Mouse (Mus musculus): ENCODE data around the gene Nckap5l. TPM values are rescaled to one million over a fixed set of nuclear protein-coding genes. Genes with fewer than 3 reads are reported as not detected.

Gene Nckap5l
- polyA plus RNA-seq, 1 experiment = 4.0 TPM

DNA sequence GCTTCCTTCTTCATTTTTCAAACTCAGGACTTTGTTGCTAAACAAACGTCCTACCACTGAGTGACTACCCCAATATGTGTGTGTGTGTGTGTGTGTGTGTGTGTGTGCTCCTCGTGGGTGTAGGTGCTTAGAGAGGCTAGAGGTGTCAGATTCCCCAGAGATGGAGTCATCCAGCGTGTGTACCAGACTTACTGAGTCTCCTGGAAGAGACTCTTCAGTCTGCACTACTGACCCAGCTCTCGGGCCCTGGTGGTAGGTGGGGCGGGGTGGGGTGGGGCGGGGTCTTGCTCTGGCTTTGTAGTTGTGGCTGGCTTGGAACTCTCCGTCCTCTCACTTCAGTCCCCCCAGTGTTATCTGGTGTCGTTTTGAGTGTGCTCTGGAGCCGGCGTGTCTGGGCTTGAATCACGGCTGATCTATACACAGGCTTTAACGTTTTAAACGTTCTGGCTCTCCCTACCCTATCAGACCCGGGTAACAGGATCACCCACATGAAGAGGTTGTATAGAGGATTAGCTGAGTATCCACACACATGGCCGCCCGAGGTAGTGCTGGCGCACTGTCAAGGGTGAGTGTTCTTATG lies 39.8 kb downstream of the Nckap5l start:
- 61% methylated on average over 17 of the region's 17 CpGs for WGBS
- Histone ChIP-seq H3K4me1 (ENCODE audit: control insufficient read depth, insufficient read depth, low read length) (no peaks in the 10 kb centered on the region; the same call in 1 of the 2 replicates), H3K27ac (ENCODE audit: control insufficient read depth, insufficient read depth, low read depth, low read length, poor library complexity) (no peak overlapping the region), H3K4me3 (replicated peaks; ENCODE audit: control insufficient read depth, low read depth, low read length) (no peak overlapping the region)
- no peak for TF ChIP-seq CTCF (IDR thresholded peaks at IDR 0.05; ENCODE audit: control insufficient read depth, insufficient read depth, low read length)

DNA sequence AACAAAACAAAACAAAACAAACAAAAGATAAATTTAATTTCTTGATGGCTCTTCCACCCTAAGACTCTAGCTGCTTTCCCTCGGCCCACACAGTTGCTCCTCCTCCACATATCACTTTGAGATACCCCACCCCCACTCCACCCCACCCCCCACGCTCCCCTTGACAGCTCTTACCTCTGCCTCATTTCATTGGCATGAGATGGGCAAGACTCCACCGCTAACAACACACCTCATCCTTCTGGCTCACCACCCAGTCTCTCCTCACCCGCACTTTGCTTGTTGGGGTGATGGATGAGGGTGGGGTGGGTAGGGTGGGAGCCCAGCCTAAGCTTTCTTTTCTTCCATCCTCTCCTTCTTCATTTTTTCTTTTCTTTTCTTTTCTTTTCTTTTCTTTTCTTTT lies 40.6 kb downstream of the Nckap5l start:
- WGBS = 31% methylated on average over 4 of the region's 4 CpGs
- Histone ChIP-seq H3K4me1 (ENCODE audit: control insufficient read depth, insufficient read depth, low read length) (no peaks in the 10 kb centered on the region; the same call in 1 of the 2 replicates), H3K4me3 (replicated peaks; ENCODE audit: control insufficient read depth, low read depth, low read length) (no peak overlapping the region), H3K27ac (ENCODE audit: control insufficient read depth, insufficient read depth, low read depth, low read length, poor library complexity) (no peak overlapping the region)
- TF ChIP-seq POLR2A (IDR thresholded peaks at IDR 0.05; ENCODE audit: borderline replicate concordance, control insufficient read depth, low read depth, low read length) (no peak), CTCF (IDR thresholded peaks at IDR 0.05; ENCODE audit: control insufficient read depth, insufficient read depth, low read length) (no peak)

DNA sequence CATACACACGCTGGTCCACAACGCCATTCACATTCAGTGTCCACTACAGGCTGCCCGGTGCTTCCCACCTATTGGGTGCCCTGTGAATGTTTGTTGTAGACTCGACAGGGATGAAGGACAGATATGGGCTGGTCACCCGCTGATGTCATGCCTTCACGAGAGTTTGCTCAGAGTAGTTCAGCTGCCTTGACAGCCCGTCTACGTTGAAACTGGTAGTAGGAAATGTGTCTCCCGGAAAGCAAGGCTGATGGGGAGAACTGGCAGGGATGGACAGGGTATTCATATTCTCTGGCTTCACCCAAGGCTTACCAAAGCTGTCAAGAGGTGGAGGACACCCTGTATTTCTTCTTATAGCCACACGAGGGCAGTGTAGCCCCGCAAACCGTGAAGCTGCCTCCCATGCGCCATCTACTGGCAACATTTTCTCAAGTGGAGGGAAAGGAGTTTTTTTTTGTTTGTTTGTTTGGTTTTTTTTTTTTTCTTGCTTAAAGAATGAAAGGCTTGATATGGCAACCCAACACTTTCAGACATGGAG lies 41.1 kb downstream of the Nckap5l start:
- WGBS = 12% methylated on average over 13 of the region's 13 CpGs
- no peaks in the 10 kb centered on the region; the same call in 1 of the 2 replicates for H3K4me1 ChIP-seq (ENCODE audit: control insufficient read depth, insufficient read depth, low read length)
- H3K4me3 ChIP-seq (replicated peaks; ENCODE audit: control insufficient read depth, low read depth, low read length) = no peak overlapping the region
- TF ChIP-seq CTCF (IDR thresholded peaks at IDR 0.05; ENCODE audit: control insufficient read depth, insufficient read depth, low read length) (peak; percentile 100), POLR2A (IDR thresholded peaks at IDR 0.05; ENCODE audit: borderline replicate concordance, control insufficient read depth, low read depth, low read length) (no peak)
- H3K27ac ChIP-seq (ENCODE audit: control insufficient read depth, insufficient read depth, low read depth, low read length, poor library complexity) = no peak overlapping the region

DNA sequence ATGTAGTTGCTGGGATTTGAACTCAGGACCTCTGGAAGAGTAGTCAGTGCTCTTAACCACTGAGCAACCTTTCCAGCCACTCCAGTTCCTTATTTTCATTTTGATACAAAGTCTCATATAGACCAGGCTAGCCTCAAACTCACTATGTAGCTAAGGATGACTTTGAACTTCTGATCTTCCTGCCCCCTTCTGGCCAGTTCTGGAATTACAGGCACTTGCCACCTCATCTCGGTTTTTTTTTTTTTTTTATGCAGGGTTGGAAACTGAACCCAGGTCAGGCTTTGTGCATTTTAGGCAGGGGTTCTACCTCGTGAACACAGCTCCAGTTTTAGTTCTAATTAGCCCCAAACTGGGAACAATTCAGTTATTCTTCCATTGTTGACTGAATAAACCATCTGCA lies 41.8 kb downstream of the Nckap5l start:
- 5% methylated on average over 2 of the region's 2 CpGs for WGBS
- no peaks in the 10 kb centered on the region; the same call in 1 of the 2 replicates for H3K4me1 ChIP-seq (ENCODE audit: control insufficient read depth, insufficient read depth, low read length)
- no peak overlapping the region for H3K27ac ChIP-seq (ENCODE audit: control insufficient read depth, insufficient read depth, low read depth, low read length, poor library complexity)
- TF ChIP-seq POLR2A (IDR thresholded peaks at IDR 0.05; ENCODE audit: borderline replicate concordance, control insufficient read depth, low read depth, low read length) = no peak
- TF ChIP-seq CTCF (IDR thresholded peaks at IDR 0.05; ENCODE audit: control insufficient read depth, insufficient read depth, low read length) = no peak
- no peak overlapping the region for H3K4me3 ChIP-seq (replicated peaks; ENCODE audit: control insufficient read depth, low read depth, low read length)

DNA sequence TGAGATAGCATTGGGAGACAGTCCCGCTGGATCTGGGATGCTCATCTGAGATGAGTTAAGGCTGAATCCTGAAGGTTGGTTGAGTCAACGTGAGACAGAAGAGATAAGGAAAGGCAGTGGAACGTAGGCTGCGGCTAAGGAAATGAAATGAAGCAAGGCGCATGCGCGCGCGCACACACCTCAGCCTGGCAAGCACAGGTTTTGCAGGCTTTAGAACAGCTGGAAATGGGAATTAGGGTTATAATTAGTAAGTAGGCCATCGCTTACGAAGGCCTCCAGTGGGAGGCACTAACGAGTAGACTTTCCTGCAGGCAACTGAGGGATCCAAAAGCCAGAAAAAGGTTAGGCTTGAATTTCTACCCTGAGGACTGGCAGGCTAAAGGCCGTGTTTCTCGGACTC lies 45.8 kb downstream of the Nckap5l start:
- no peaks in the 10 kb centered on the region; the same call in 1 of the 2 replicates for H3K4me1 ChIP-seq (ENCODE audit: control insufficient read depth, insufficient read depth, low read length)
- no peak for TF ChIP-seq CTCF (IDR thresholded peaks at IDR 0.05; ENCODE audit: control insufficient read depth, insufficient read depth, low read length)
- no peak for TF ChIP-seq POLR2A (IDR thresholded peaks at IDR 0.05; ENCODE audit: borderline replicate concordance, control insufficient read depth, low read depth, low read length)
- H3K4me3 ChIP-seq (replicated peaks; ENCODE audit: control insufficient read depth, low read depth, low read length) = no peak overlapping the region
- WGBS = 74% methylated on average over 14 of the region's 14 CpGs
- H3K27ac ChIP-seq (ENCODE audit: control insufficient read depth, insufficient read depth, low read depth, low read length, poor library complexity) = no peak overlapping the region

DNA sequence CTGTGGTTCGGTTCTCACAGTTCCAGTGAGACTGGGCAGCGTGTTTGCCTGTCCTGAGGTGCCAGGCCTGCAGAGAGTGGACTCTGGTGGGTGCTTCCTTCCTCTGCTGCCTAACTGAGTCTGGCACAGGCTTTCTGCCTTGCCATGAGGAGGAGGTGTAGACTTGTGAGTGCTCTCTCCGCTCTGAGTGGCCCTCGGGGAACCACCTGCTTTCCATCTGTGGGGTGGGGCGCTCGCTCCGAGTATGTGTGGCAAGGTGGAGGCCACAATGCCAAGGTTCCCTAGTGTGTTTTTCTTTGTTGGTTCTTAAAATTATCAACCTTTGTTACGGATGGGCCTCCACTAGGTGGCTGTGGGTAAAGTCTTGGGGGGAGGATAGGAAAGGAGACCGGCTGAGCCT lies 48.7 kb downstream of the Nckap5l start:
- Histone ChIP-seq H3K4me3 (replicated peaks; ENCODE audit: control insufficient read depth, low read depth, low read length) (no peak overlapping the region), H3K4me1 (ENCODE audit: control insufficient read depth, insufficient read depth, low read length) (no peaks in the 10 kb centered on the region), H3K27ac (ENCODE audit: control insufficient read depth, insufficient read depth, low read depth, low read length, poor library complexity) (no peak overlapping the region)
- TF ChIP-seq CTCF (IDR thresholded peaks at IDR 0.05; ENCODE audit: control insufficient read depth, insufficient read depth, low read length) (no peak), POLR2A (IDR thresholded peaks at IDR 0.05; ENCODE audit: borderline replicate concordance, control insufficient read depth, low read depth, low read length) (no peak)
- 92% methylated on average over 9 of the region's 9 CpGs for WGBS

DNA sequence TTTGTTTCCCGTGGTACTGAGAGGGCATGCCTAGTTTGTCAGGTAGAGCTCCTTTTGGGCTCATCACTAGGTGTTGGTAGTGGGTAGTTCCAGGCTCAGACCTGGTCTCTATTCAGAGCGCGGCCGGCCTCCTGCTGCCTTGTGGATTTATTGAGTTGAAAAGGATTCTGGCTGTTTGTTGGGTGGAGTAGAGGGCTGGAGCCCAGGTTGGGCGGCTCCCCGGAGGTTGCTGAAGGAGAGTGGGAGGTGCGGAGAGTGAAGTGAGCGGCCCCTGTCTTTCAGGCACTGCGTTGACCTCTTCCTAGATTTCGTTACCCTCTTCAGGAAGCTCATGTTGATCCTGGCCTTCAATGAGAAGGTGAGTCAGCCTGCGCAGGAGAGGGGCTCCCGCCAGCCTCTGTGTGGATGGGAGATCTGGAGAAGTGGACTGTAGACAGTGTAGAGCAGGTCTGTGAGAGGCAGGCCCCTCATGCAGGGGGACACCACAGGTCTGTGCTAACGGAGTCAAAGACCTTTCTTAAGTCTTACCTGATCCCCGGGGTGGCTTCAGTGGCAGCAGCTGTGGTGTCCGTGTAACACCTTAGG lies 50.5 kb downstream of the Nckap5l start:
- H3K27ac ChIP-seq (ENCODE audit: control insufficient read depth, insufficient read depth, low read depth, low read length, poor library complexity) = no peak overlapping the region
- 91% methylated on average over 15 of the region's 15 CpGs for WGBS
- no peak for TF ChIP-seq CTCF (IDR thresholded peaks at IDR 0.05; ENCODE audit: control insufficient read depth, insufficient read depth, low read length)
- no peak for TF ChIP-seq POLR2A (IDR thresholded peaks at IDR 0.05; ENCODE audit: borderline replicate concordance, control insufficient read depth, low read depth, low read length)
- H3K4me3 ChIP-seq (replicated peaks; ENCODE audit: control insufficient read depth, low read depth, low read length) = no peak overlapping the region
- H3K4me1 ChIP-seq (ENCODE audit: control insufficient read depth, insufficient read depth, low read length) = no peaks in the 10 kb centered on the region; the same call in 1 of the 2 replicates

DNA sequence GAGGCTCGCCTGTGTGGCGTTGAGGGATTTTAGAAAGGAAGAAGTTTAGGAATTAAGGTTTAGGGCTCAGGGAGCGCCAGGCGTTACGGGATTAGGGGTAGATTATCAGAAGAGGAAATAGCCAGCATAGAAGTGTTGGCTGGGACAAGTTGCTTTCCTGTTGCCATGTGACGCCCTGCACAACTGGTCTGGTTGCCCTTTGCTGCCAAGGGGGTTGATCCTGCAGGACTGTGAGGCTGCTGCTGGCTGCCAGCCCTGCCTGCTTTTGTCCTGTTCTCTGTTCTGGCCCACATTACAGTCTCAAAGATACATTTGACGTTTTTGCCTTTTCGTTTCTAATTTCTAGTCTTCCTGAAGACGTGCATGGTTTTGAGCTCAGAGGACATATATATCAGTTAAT lies 52.4 kb downstream of the Nckap5l start:
- Histone ChIP-seq H3K4me3 (replicated peaks; ENCODE audit: control insufficient read depth, low read depth, low read length) (no peak overlapping the region), H3K27ac (ENCODE audit: control insufficient read depth, insufficient read depth, low read depth, low read length, poor library complexity) (no peak overlapping the region), H3K4me1 (ENCODE audit: control insufficient read depth, insufficient read depth, low read length) (peaks cover under 1% of the 10 kb centered on the region; the same call in 1 of the 2 replicates)
- 84% methylated on average over 9 of the region's 9 CpGs for WGBS
- no peak for TF ChIP-seq POLR2A (IDR thresholded peaks at IDR 0.05; ENCODE audit: borderline replicate concordance, control insufficient read depth, low read depth, low read length)
- no peak for TF ChIP-seq CTCF (IDR thresholded peaks at IDR 0.05; ENCODE audit: control insufficient read depth, insufficient read depth, low read length)

All from bone marrow, adult 2 months (tissue).